Mouse (Mus musculus): ENCODE measurements at regions not wholly inside any gene's neighbourhood (a gene's known extent, or its start where the extent isn't known, plus 50 kb on each side); places are given as distances from the start of the nearest gene placed in this dataset.

GRCm38 (mm10) chr4:45738746-45739145 is 60.1 kb upstream of the Aldh1b1 start:
- no peak for TF ChIP-seq POLR2AphosphoS2 (IDR thresholded peaks at IDR 0.05; ENCODE audit: insufficient read length, low read depth)
- no peak for TF ChIP-seq POLR2A (IDR thresholded peaks at IDR 0.05; ENCODE audit: insufficient read length, low read depth)
- no peak for TF ChIP-seq MAX (IDR thresholded peaks at IDR 0.05; ENCODE audit: low read depth)
- TF ChIP-seq E2F4 (IDR thresholded peaks at IDR 0.05; ENCODE audit: insufficient read depth), result no peak
- no peak for TF ChIP-seq USF1 (IDR thresholded peaks at IDR 0.05; ENCODE audit: low read depth)
